Mouse (Mus musculus) liver, embryonic 14.5 days (tissue): ENCODE results near the gene C1ql4.

Experiments
- CTCF ChIP-seq: IDR thresholded peaks from 2 replicates; pipeline ENCODE4 v1.5.1; 2016; ENCODE audit warnings: antibody characterized with exemption, low read depth, control low read depth
- EP300 ChIP-seq: IDR thresholded peaks from 2 replicates; pipeline ENCODE4 v1.6.1; 2016; ENCODE audit warnings: antibody characterized with exemption, low read depth

GRCm38 (mm10) chr15:99038797-99039196 lies 48.8 kb downstream of the C1ql4 start:
- TF ChIP-seq CTCF = no peak
- no peak for TF ChIP-seq EP300
